Mouse (Mus musculus) intestine, embryonic 15.5 days (tissue): Measurements from ENCODE around the gene Spns3. TPM values are rescaled to one million over a fixed set of nuclear protein-coding genes. Genes with fewer than 3 reads are reported as not detected.

Experiments used
- ATAC-seq: fragments of 200-750 bp; cut with Nextera tagmentation; 2 replicates; pipeline ENCODE4 v1.8.0; 2017; ENCODE audit warnings: moderate TSS enrichment, moderate library complexity
- H3K27ac ChIP-seq: fragments of 300-500 bp; sonication (generic); 2 replicates; pipeline ENCODE4 v1.5.1; 2015; ENCODE audit warnings: mild to moderate bottlenecking, inconsistent platforms
- H3K27me3 ChIP-seq: fragments of 300-500 bp; sonication (generic); replicated peaks from 2 replicates; pipeline ENCODE4 v1.6.1; 2015; ENCODE audit warnings: inconsistent platforms
- H3K36me3 ChIP-seq: fragments of 300-500 bp; sonication (generic); 2 replicates; pipeline ENCODE4 v1.6.1; 2015; ENCODE audit warnings: inconsistent platforms
- H3K4me1 ChIP-seq: fragments of 300-500 bp; sonication (generic); replicated peaks from 2 replicates; pipeline ENCODE4 v1.6.1; 2015; ENCODE audit warnings: inconsistent platforms
- H3K4me2 ChIP-seq: fragments of 300-500 bp; sonication (generic); replicated peaks from 2 replicates; pipeline ENCODE4 v1.6.1; 2015; ENCODE audit warnings: mild to moderate bottlenecking, inconsistent platforms
- H3K4me3 ChIP-seq: fragments of 300-500 bp; sonication (generic); replicated peaks from 2 replicates; pipeline ENCODE4 v1.5.1; 2015; ENCODE audit warnings: inconsistent platforms
- H3K9ac ChIP-seq: fragments of 300-500 bp; sonication (generic); 2 replicates; pipeline ENCODE4 v1.6.1; 2015; ENCODE audit warnings: inconsistent platforms
- H3K9me3 ChIP-seq: fragments of 300-500 bp; sonication (generic); 2 replicates; pipeline ENCODE4 v1.6.1; 2016; ENCODE audit warnings: inconsistent platforms
- WGBS: fragments of 180-500 bp; shearing (Covaris S2); methylation state at CpG from one replicate; pipeline ENCODE4 v1.1.7; 2015; 5-methylcytosine and 5-hydroxymethylcytosine counted together
- polyA plus RNA-seq: library from polyadenylated mRNA; unstranded; fragments of >200 nt; fragmentation: Nextera tagmentation; extraction: Ambion mirVana; gene quantifications from 2 replicates; pipeline ENCODE4 v1.2.1, GENCODE M21; 2015

Gene Spns3
- polyA plus RNA-seq, 1 experiment from 2014 or later: 1.2 TPM

DNA sequence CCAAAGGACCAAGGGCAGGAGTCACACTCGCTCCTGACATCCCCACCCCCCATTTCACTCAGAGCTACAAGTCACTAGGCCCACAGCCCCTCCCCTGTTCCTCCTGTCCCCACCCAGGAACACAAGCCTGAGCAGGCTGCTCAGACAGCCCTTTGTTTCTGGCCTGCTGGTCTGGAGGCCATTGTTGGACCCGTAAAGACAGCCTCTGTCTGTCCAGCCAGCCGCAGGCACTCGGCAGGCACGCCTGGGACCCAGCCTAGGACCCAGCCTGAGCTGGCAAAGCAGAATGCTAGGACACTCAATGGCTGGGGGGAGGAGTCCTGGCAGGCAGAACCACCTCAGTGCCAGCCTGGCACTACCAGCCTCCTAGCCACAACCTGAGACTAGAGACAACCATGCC lies 94.6 kb downstream of the Spns3 start:
- ATAC-seq: no peak
- no peak overlapping the region for H3K9ac ChIP-seq
- H3K4me3 ChIP-seq: no peak overlapping the region
- H3K36me3 ChIP-seq: peaks cover 16% of the 10 kb centered on the region
- no peak overlapping the region for H3K27ac ChIP-seq
- H3K4me2 ChIP-seq: no peak overlapping the region
- H3K27me3 ChIP-seq: no peaks in the 10 kb centered on the region
- no peaks in the 10 kb centered on the region for H3K9me3 ChIP-seq
- H3K4me1 ChIP-seq: 0 out of 2 replicates have a peak, but pooled peaks cover 7% of the 10 kb centered on the region
- WGBS: 71% methylated on average over 5 of the region's 5 CpGs

DNA sequence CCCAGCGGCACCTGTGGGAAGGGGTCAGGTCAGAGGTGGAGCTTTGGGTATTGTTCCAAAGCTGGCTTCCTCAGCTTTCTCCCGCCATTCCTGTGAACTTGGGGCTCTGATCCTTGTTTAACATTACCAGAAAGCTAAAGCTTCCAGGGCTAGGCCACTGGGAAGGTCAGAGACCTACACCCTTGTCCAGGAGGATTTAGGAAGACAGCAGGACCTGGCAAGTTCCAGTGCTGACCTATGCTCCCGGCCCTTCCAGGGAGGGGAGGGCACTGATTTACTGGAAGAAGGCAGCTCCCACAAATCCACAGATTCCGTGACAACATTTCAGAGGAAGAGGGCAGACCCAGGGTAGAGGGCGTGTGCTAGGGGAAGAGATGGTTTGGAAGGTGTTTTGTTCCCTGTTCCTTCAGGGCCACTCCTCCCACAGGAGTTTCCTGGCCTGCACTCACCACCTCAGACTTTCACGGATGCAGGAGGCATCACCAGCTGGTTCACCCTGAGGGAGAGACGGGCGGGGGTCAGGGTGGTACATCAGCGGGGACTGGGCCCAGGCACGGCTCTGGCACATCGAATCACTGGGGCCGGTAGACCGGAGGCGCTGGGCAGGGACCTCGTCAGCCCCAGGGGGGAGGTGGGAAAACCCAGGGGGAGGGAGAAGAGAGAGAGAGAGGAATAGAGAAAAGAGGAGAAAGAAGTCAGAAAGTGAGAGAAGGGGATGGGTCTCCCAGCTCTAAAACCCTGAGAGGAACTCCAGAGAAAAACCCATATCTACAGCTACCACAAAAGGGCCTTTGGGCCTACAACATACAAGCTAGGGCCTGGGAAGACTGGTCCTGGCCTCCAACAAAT lies 97.0 kb downstream of the Spns3 start:
- H3K4me2 ChIP-seq: no peak overlapping the region
- no peak overlapping the region for H3K4me3 ChIP-seq
- ATAC-seq: no peak
- WGBS: 53% methylated on average over 15 of the region's 15 CpGs
- H3K9ac ChIP-seq: no peak overlapping the region
- H3K27ac ChIP-seq: no peak overlapping the region
- H3K27me3 ChIP-seq: no peaks in the 10 kb centered on the region
- H3K36me3 ChIP-seq: peaks cover 39% of the 10 kb centered on the region
- 0 out of 2 replicates have a peak, but pooled peaks cover 5% of the 10 kb centered on the region for H3K4me1 ChIP-seq
- H3K9me3 ChIP-seq: no peaks in the 10 kb centered on the region

DNA sequence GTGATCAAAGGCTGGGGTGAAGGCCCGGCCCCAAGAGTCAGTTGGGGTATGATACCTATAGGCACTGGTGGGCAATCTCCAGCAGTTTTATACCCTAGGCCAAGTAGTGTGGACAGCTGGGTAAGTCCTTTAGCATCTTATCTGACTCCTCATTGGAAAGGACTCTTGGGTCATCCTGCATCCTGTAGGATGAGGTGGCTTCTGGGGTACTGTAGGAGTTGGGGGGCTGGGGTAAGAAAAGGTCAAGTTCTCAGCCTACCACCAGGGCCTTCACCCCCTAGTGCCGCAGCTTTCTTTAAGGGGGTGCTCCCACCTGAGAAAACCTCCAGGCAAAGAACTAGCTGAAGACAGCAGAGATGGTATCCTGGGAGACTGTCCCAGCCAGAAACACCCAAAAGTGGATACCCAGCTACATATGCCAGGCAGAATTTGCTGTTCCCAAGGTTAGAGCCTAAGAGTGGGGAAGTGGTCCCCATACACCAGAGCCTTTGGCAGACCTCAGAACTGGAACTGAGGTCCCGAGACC lies 98.1 kb downstream of the Spns3 start:
- H3K36me3 ChIP-seq: peaks cover 51% of the 10 kb centered on the region
- ATAC-seq: no peak
- no peak overlapping the region for H3K27ac ChIP-seq
- H3K9me3 ChIP-seq: no peaks in the 10 kb centered on the region
- no peak overlapping the region for H3K4me2 ChIP-seq
- no peak overlapping the region for H3K9ac ChIP-seq
- H3K4me3 ChIP-seq: no peak overlapping the region
- H3K27me3 ChIP-seq: no peaks in the 10 kb centered on the region
- WGBS: 88% methylated on average over 3 of the region's 3 CpGs
- H3K4me1 ChIP-seq: no peaks in the 10 kb centered on the region

DNA sequence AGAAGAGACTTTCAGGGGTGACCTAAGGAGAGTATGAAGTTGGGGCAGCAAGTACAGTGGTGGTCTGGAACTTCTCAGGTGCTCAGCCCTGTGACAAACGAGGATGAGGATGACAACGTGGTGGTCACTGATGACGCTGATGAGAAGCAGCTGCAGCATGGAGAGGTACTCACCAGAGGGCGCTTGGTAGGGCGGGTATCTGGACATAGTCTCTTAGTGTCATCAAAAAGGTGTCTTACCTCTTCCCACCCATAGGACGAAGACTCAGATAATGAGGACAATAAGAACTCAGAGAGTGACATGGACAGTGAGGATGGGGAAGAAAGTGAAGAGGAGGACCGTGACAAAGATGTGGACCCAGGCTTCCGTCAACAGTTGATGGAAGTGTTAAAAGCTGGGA lies 102.8 kb downstream of the Spns3 start:
- Histone ChIP-seq H3K9me3 (no peaks in the 10 kb centered on the region), H3K9ac (no peak overlapping the region), H3K4me3 (no peak overlapping the region), H3K27me3 (no peaks in the 10 kb centered on the region), H3K36me3 (peaks cover 97% of the 10 kb centered on the region), H3K4me2 (no peak overlapping the region), H3K27ac (no peak overlapping the region), H3K4me1 (peaks cover 2% of the 10 kb centered on the region)
- no peak for ATAC-seq
- WGBS: 84% methylated on average over 8 of the region's 8 CpGs

DNA sequence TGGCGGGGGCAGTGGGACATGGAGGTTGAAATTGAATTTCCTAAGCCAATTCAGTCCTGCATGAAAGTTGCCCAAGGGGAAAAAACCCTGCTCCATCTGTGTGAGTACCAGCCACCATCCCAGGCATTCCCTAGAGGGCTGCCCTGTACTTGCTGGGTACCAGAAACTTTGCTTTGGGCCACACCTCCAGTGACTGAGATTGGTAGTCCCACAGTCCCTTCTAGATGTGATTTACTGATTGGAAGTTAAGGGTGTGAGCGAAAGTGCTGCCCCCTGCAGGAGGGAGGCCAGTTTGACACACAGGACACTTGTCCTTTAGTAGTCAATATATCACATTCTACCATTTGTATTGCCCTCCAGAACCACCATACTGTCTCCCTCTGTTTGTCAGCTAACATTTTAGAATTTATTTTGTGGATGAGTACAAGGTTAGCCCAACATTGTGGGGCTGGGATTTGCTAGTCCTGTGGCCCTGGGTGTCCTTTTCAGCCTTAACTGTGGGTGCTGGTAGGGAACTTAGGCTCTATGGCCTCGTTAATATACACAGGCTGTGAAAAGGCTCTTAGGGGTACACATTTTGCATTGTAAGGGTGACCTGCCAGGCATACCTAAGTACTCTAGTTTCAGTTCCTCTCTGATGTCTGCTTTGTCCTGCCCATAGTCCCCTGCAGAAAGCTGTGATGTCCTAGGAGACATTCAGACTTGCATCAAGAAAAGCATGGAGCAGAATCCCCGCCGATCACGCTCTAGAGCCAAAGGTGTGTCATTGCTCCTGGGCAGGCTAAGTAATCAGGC lies 103.8 kb downstream of the Spns3 start:
- WGBS: 85% methylated on average over 6 of the region's 6 CpGs
- Histone ChIP-seq H3K4me3 (no peak overlapping the region), H3K36me3 (peaks cover 92% of the 10 kb centered on the region), H3K9ac (no peak overlapping the region), H3K27ac (no peak overlapping the region), H3K4me2 (no peak overlapping the region), H3K4me1 (peaks cover 9% of the 10 kb centered on the region), H3K9me3 (no peaks in the 10 kb centered on the region), H3K27me3 (no peaks in the 10 kb centered on the region)
- no peak for ATAC-seq

Other genes with a start within 250 kb of the Spns3 start
- 4.7 and 4.9 TPM in 2 replicates for gene Xaf1, start 248.9 kb downstream of the Spns3 start, polyA plus RNA-seq
- not detected in 2 replicates for gene Fbxo39, start 236.1 kb downstream of the Spns3 start, polyA plus RNA-seq
- gene Tekt1, start 188.1 kb downstream of the Spns3 start, polyA plus RNA-seq: 0.19 and 0.33 TPM in 2 replicates
- gene Smtnl2, start 138.8 kb downstream of the Spns3 start, polyA plus RNA-seq: 41.9 and 45.0 TPM in 2 replicates
- 11.5 and 14.4 TPM in 2 replicates for gene Ggt6, start 115.0 kb downstream of the Spns3 start, polyA plus RNA-seq
- 171 and 172 TPM in 2 replicates for gene Mybbp1a, start 109.2 kb downstream of the Spns3 start, polyA plus RNA-seq
- gene Spns2, start 60.6 kb downstream of the Spns3 start, polyA plus RNA-seq: 5.3 and 5.6 TPM in 2 replicates
- 50.6 and 64.8 TPM in 2 replicates for gene Ube2g1, start 56.8 kb upstream of the Spns3 start, polyA plus RNA-seq
- 19.0 and 20.1 TPM in 2 replicates for gene Ankfy1, start 139.5 kb upstream of the Spns3 start, polyA plus RNA-seq
- gene Cyb5d2, start 245.6 kb upstream of the Spns3 start, polyA plus RNA-seq: 4.1 and 4.8 TPM in 2 replicates
- 10.5 and 12.6 TPM in 2 replicates for gene Zzef1, start 245.7 kb upstream of the Spns3 start, polyA plus RNA-seq